Mouse (Mus musculus) cortical plate, adult 2 months (tissue): ENCODE results near the gene Eftud2.

ENCODE experiments used
- CTCF ChIP-seq: fragments of 200-500 bp; IDR thresholded peaks from 2 replicates; pipeline ENCODE4 v1.5.1; 2011; ENCODE audit warnings: mild to moderate bottlenecking, control low read depth, low read length; ENCODE audit not compliant: insufficient read depth; ENCODE audit errors: extremely low read depth
- POLR2A ChIP-seq: fragments of 200-500 bp; IDR thresholded peaks from 2 replicates; pipeline ENCODE4 v1.6.1; 2011; ENCODE audit warnings: mild to moderate bottlenecking, low read length, control low read depth; ENCODE audit not compliant: insufficient read depth; ENCODE audit errors: extremely low read depth

GRCm38 (mm10) chr11:102881314-102882198, 771 bp upstream of the Eftud2 start:
- 0 out of 2 replicates have a peak, but pooled peaks have one; percentile 25 for TF ChIP-seq POLR2A
- TF ChIP-seq CTCF, result no peak
